Mouse (Mus musculus) stomach, postnatal 0 days (tissue): ENCODE measurements around the gene Gpr108. TPM values are rescaled to one million over a fixed set of nuclear protein-coding genes. Genes with fewer than 3 reads are reported as not detected.
A peak's percentile ranks its signal among the peaks of the same experiment; 100 is the strongest.

ENCODE experiments used
- ATAC-seq: fragments of 200-750 bp; cut with Nextera tagmentation; 2 replicates; pipeline ENCODE4 v1.8.0; 2017; ENCODE audit not compliant: low FRiP score, low TSS enrichment
- DNase-seq: peaks from one replicate; pipeline ENCODE4 v3.0.0-alpha.2; 2016; ENCODE audit warnings: low spot score
- H3K27ac ChIP-seq: fragments of 300-500 bp; sonication (generic); replicated peaks from 2 replicates; pipeline ENCODE4 v1.5.1; 2014; ENCODE audit warnings: mild to moderate bottlenecking, control low read depth
- H3K27me3 ChIP-seq: fragments of 300-500 bp; sonication (generic); 2 replicates; pipeline ENCODE4 v1.6.1; 2014; ENCODE audit warnings: low read length; ENCODE audit not compliant: control insufficient read depth, insufficient read depth
- H3K36me3 ChIP-seq: fragments of 300-500 bp; sonication (generic); 2 replicates; pipeline ENCODE4 v1.6.1; 2014; ENCODE audit warnings: low read length, mixed read lengths; ENCODE audit not compliant: control insufficient read depth, insufficient read depth
- H3K4me1 ChIP-seq: fragments of 300-500 bp; sonication (generic); replicated peaks from 2 replicates; pipeline ENCODE4 v1.6.1; 2014; ENCODE audit warnings: antibody characterized with exemption; ENCODE audit not compliant: control insufficient read depth, insufficient read depth
- H3K4me2 ChIP-seq: fragments of 300-500 bp; sonication (generic); replicated peaks from 2 replicates; pipeline ENCODE4 v1.6.1; 2014; ENCODE audit warnings: low read depth, mild to moderate bottlenecking, control low read depth, moderate library complexity
- H3K4me3 ChIP-seq: fragments of 300-500 bp; sonication (generic); 2 replicates; pipeline ENCODE4 v1.5.1; 2014; ENCODE audit warnings: low read depth, low read length, control low read depth
- H3K9ac ChIP-seq: fragments of 300-500 bp; sonication (generic); 2 replicates; pipeline ENCODE4 v1.6.1; 2014; ENCODE audit warnings: mild to moderate bottlenecking, low read length, control low read depth, mixed read lengths
- H3K9me3 ChIP-seq: fragments of 300-500 bp; sonication (generic); 2 replicates; pipeline ENCODE4 v1.6.1; 2016; ENCODE audit warnings: low read length; ENCODE audit not compliant: control insufficient read depth
- CTCF ChIP-seq: IDR thresholded peaks from 2 replicates; pipeline ENCODE4 v1.5.1; 2016; ENCODE audit warnings: antibody characterized with exemption, low read depth, mild to moderate bottlenecking, moderate library complexity
- EP300 ChIP-seq: optimal IDR thresholded peaks from 2 replicates; pipeline ENCODE3; 2016; ENCODE audit warnings: antibody characterized with exemption
- WGBS: fragments of 180-500 bp; shearing (Covaris S2); extraction: QIAGEN DNeasy Blood & Tissue Kit; methylation state at CpG from one replicate; pipeline ENCODE4 v1.1.7; 2014; 5-methylcytosine and 5-hydroxymethylcytosine counted together
- polyA plus RNA-seq: library from polyadenylated mRNA; unstranded; fragments of >200 nt; fragmentation: Nextera tagmentation; extraction: Ambion mirVana; gene quantifications from 2 replicates; pipeline ENCODE4 v1.2.1, GENCODE M21; 2015

Gpr108 gene
- polyA plus RNA-seq, 1 experiment from 2014 or later: 48.0 TPM

GRCm38 (mm10) chr17:57207938-57208337 lies 40.3 kb downstream of the Gpr108 start:
- no peaks in the 10 kb centered on the region for H3K27me3 ChIP-seq
- ATAC-seq (no peak), DNase-seq (no peak)
- H3K4me3 ChIP-seq: no peak overlapping the region
- H3K4me2 ChIP-seq: no peak overlapping the region
- TF ChIP-seq CTCF (no peak), EP300 (no peak)
- no peak overlapping the region for H3K27ac ChIP-seq
- no peaks in the 10 kb centered on the region for H3K4me1 ChIP-seq
- H3K9ac ChIP-seq: no peak overlapping the region
- H3K36me3 ChIP-seq: no peaks in the 10 kb centered on the region
- no peaks in the 10 kb centered on the region for H3K9me3 ChIP-seq
- 63% methylated on average over 3 of the region's 3 CpGs for WGBS

- Histone ChIP-seq H3K36me3 (no peaks in the 10 kb centered on the region), H3K9me3 (no peaks in the 10 kb centered on the region), H3K9ac (no peak overlapping the region), H3K27me3 (no peaks in the 10 kb centered on the region), H3K4me1 (no peaks in the 10 kb centered on the region), H3K27ac (no peak overlapping the region), H3K4me2 (no peak overlapping the region), H3K4me3 (no peak overlapping the region)
- 52% methylated on average over 10 of the region's 10 CpGs for WGBS
- ATAC-seq (peak; percentile 84), DNase-seq (peak; percentile 42)
- no peak for TF ChIP-seq EP300
- no peak for TF ChIP-seq CTCF
Measured at GRCm38 (mm10) chr17:57201841-57202724, 46.2 kb downstream of the Gpr108 start.

- Histone ChIP-seq H3K4me2 (no peak overlapping the region), H3K4me1 (no peaks in the 10 kb centered on the region), H3K27ac (no peak overlapping the region), H3K4me3 (no peak overlapping the region), H3K36me3 (no peaks in the 10 kb centered on the region), H3K9me3 (no peaks in the 10 kb centered on the region), H3K27me3 (no peaks in the 10 kb centered on the region), H3K9ac (no peak overlapping the region)
- ATAC-seq (no peak), DNase-seq (no peak)
- TF ChIP-seq EP300: no peak
- no peak for TF ChIP-seq CTCF
- 85% methylated on average over 3 of the region's 3 CpGs for WGBS
Measured at GRCm38 (mm10) chr17:57198252-57198651, 50.0 kb downstream of the Gpr108 start.

- no peak for TF ChIP-seq CTCF
- no peak for TF ChIP-seq EP300
- Histone ChIP-seq H3K4me2 (no peak overlapping the region), H3K9ac (no peak overlapping the region), H3K4me1 (no peaks in the 10 kb centered on the region), H3K36me3 (no peaks in the 10 kb centered on the region), H3K27ac (no peak overlapping the region), H3K27me3 (no peaks in the 10 kb centered on the region), H3K4me3 (no peak overlapping the region), H3K9me3 (no peaks in the 10 kb centered on the region)
- DNase-seq: no peak
- ATAC-seq: no peak
- WGBS: 76% methylated on average over 8 of the region's 8 CpGs
Measured at GRCm38 (mm10) chr17:57195326-57196010, 52.8 kb downstream of the Gpr108 start.

- Histone ChIP-seq H3K4me3 (no peak overlapping the region), H3K27ac (no peak overlapping the region), H3K27me3 (no peaks in the 10 kb centered on the region), H3K9me3 (no peaks in the 10 kb centered on the region), H3K9ac (no peak overlapping the region), H3K36me3 (no peaks in the 10 kb centered on the region), H3K4me2 (no peak overlapping the region), H3K4me1 (no peaks in the 10 kb centered on the region)
- ATAC-seq (no peak), DNase-seq (no peak)
- TF ChIP-seq CTCF: no peak
- no peak for TF ChIP-seq EP300
- WGBS: 74% methylated on average over 3 of the region's 3 CpGs
Measured at GRCm38 (mm10) chr17:57194771-57195170, 53.5 kb downstream of the Gpr108 start.

- Histone ChIP-seq H3K36me3 (no peaks in the 10 kb centered on the region), H3K4me2 (no peak within 1 kb of the TSS), H3K27me3 (no peaks in the 10 kb centered on the region), H3K9me3 (no peaks in the 10 kb centered on the region), H3K27ac (no peak within 1 kb of the TSS), H3K4me3 (no peak within 1 kb of the TSS), H3K9ac (no peak within 1 kb of the TSS), H3K4me1 (no peaks in the 10 kb centered on the region)
- 63% methylated on average over 11 of the region's 11 CpGs for WGBS
- DNase-seq (no peak), ATAC-seq (no peak)
- TF ChIP-seq CTCF: no peak
- no peak for TF ChIP-seq EP300
Measured at GRCm38 (mm10) chr17:57194041-57194507, 54.2 kb downstream of the Gpr108 start, which contains the start of gene Tnfsf14. Tnfsf14 (minus strand) TSS chr17:57194177.
